Mouse (Mus musculus) adrenal gland, postnatal 25 days (tissue): ENCODE data around the gene A730061H03Rik. TPM values are rescaled to one million over a fixed set of nuclear protein-coding genes. Genes with fewer than 3 reads are reported as not detected.

Experiments
- total RNA-seq: library from RNA; stranded (reverse); gene quantifications from 2 replicates; pipeline ENCODE4 v1.2.3, GENCODE M21; 2021

The A730061H03Rik gene
- total RNA-seq, 1 experiment from 2014 or later, result 2.6 TPM

Other genes with a start within 250 kb of the A730061H03Rik start
- 83.7 and 89.8 TPM in 2 replicates for gene Dhrs4, start 81.6 kb downstream of the A730061H03Rik start, total RNA-seq
- 7.3 and 9.6 TPM in 2 replicates for gene Carmil3, start 69.8 kb downstream of the A730061H03Rik start, total RNA-seq
- gene Cpne6, start 50.0 kb downstream of the A730061H03Rik start, total RNA-seq, result 0.12 TPM in 1 of 2 replicates, not detected in the other
- gene Nrl, start 35.4 kb downstream of the A730061H03Rik start, total RNA-seq, result not detected in 2 replicates
- 33.9 and 46.2 TPM in 2 replicates for gene Pck2, start 20.1 kb downstream of the A730061H03Rik start, total RNA-seq
- gene Dcaf11, start 400 bp downstream of the A730061H03Rik start, total RNA-seq, result 131 and 160 TPM in 2 replicates
- gene Fitm1, start 15.2 kb upstream of the A730061H03Rik start, total RNA-seq, result 1.7 and 2.6 TPM in 2 replicates
- 328 and 383 TPM in 2 replicates for gene Psme1, start 17.7 kb upstream of the A730061H03Rik start, total RNA-seq
- gene Emc9, start 24.9 kb upstream of the A730061H03Rik start, total RNA-seq, result 34.5 and 61.6 TPM in 2 replicates
- 357 and 368 TPM in 2 replicates for gene Psme2, start 30.7 kb upstream of the A730061H03Rik start, total RNA-seq
- gene Rnf31, start 31.3 kb upstream of the A730061H03Rik start, total RNA-seq, result 37.4 and 49.3 TPM in 2 replicates
- gene Irf9, start 43.2 kb upstream of the A730061H03Rik start, total RNA-seq, result 24.2 and 24.8 TPM in 2 replicates
- gene Rec8, start 57.6 kb upstream of the A730061H03Rik start, total RNA-seq, result 13.6 TPM in 2 replicates
- 100 and 141 TPM in 2 replicates for gene Ipo4, start 75.6 kb upstream of the A730061H03Rik start, total RNA-seq
- gene Gm49378, start 77.5 kb upstream of the A730061H03Rik start, total RNA-seq, result 2.4 and 2.5 TPM in 2 replicates
- gene Tm9sf1, start 83.4 kb upstream of the A730061H03Rik start, total RNA-seq, result 81.1 and 98.6 TPM in 2 replicates
- 2.6 and 2.9 TPM in 2 replicates for gene Tssk4, start 89.8 kb upstream of the A730061H03Rik start, total RNA-seq
- gene Mdp1, start 100.1 kb upstream of the A730061H03Rik start, total RNA-seq, result 73.5 and 88.6 TPM in 2 replicates
- gene Gmpr2, start 111.5 kb upstream of the A730061H03Rik start, total RNA-seq, result 28.0 and 32.2 TPM in 2 replicates
- 347 and 352 TPM in 2 replicates for gene Nedd8, start 111.7 kb upstream of the A730061H03Rik start, total RNA-seq
- gene Tinf2, start 121.4 kb upstream of the A730061H03Rik start, total RNA-seq, result 30.0 and 36.4 TPM in 2 replicates
- gene Tgm1, start 153.5 kb upstream of the A730061H03Rik start, total RNA-seq, result not detected in 2 replicates
- 23.7 and 28.1 TPM in 2 replicates for gene Rabggta, start 161.9 kb upstream of the A730061H03Rik start, total RNA-seq
- gene Dhrs1, start 185.3 kb upstream of the A730061H03Rik start, total RNA-seq, result 75.8 and 77.4 TPM in 2 replicates
- 20.9 and 24.4 TPM in 2 replicates for gene Nop9, start 185.3 kb upstream of the A730061H03Rik start, total RNA-seq
- 0.79 and 2.9 TPM in 2 replicates for gene Cideb, start 198.1 kb upstream of the A730061H03Rik start, total RNA-seq
- gene Ltb4r2, start 201.0 kb upstream of the A730061H03Rik start, total RNA-seq, result 0.12 TPM in 1 of 2 replicates, not detected in the other
- gene Ltb4r1, start 205.6 kb upstream of the A730061H03Rik start, total RNA-seq, result not detected in 2 replicates
- gene Adcy4, start 223.7 kb upstream of the A730061H03Rik start, total RNA-seq, result 8.0 and 10.2 TPM in 2 replicates
- 2.9 and 3.6 TPM in 2 replicates for gene Ripk3, start 228.5 kb upstream of the A730061H03Rik start, total RNA-seq